Mouse (Mus musculus): ENCODE results near the gene Umps. TPM values are rescaled to one million over a fixed set of nuclear protein-coding genes. Genes with fewer than 3 reads are reported as not detected.

Gene Umps
- total and polyA plus RNA-seq, 3 experiments, result 115 to 173 (median 161) TPM

- no peak for TF ChIP-seq PAX5 (IDR thresholded peaks at IDR 0.05; ENCODE audit: low read length)
- TF ChIP-seq MXI1 (IDR thresholded peaks at IDR 0.05; ENCODE audit: low read depth, low read length), result no peak
- no peak overlapping the region for H3K9ac ChIP-seq (ENCODE audit: insufficient read depth, low read depth)
- H3K4me2 ChIP-seq (ENCODE audit: insufficient read depth, low read depth, poor library complexity, severe bottlenecking), result no peak overlapping the region
- no peaks in the 10 kb centered on the region for H3K9me3 ChIP-seq (replicated peaks; ENCODE audit: low read length)
- dilution Hi-C loops (cut with MboI; ENCODE audit: extremely low pct_ligation_motif_present, extremely low pct_unique_long_range_greater_than_20kb, low sequenced_read_pairs), result no loop called here
- in situ Hi-C loops (cut with MboI; ENCODE audit: low pct_ligation_motif_present, low pct_unique_long_range_greater_than_20kb, low sequenced_read_pairs), result no loop called here
- no peak overlapping the region for H3K27ac ChIP-seq (ENCODE audit: insufficient read depth, low read depth)
- H3K36me3 ChIP-seq (replicated peaks in 1 of 2; ENCODE audit: control insufficient read depth in 1 of 2, insufficient read depth in 1 of 2, low read length in 1 of 2), result peaks cover 0 to 3% of the 10 kb centered on the region in 2 experiments
- DNase-seq (ENCODE audit: extremely low read depth), result no peak
- H3K4me3 ChIP-seq (replicated peaks in 1 of 3; ENCODE audit: low read depth in 2 of 3, low read length in 2 of 3, poor library complexity in 1 of 3), result no peak overlapping the region
- H3K27me3 ChIP-seq (replicated peaks), result peaks cover 2% of the 10 kb centered on the region
- H3K4me1 ChIP-seq (ENCODE audit: control insufficient read depth in 1 of 2, insufficient read depth in 2 of 2), result peaks cover 4 to 26% of the 10 kb centered on the region in 2 experiments
- no peaks in the 10 kb centered on the region for H3K79me2 ChIP-seq (replicated peaks; ENCODE audit: control insufficient read depth, extremely low read depth, insufficient read depth, poor library complexity, severe bottlenecking)
Measured at GRCm38 (mm10) chr16:33946021-33946420, 20.8 kb downstream of the Umps start.

GRCm38 (mm10) chr16:33944772-33945171 lies 22.1 kb downstream of the Umps start:
- Histone ChIP-seq H3K9me3 (replicated peaks; ENCODE audit: low read length) (no peaks in the 10 kb centered on the region), H3K9ac (ENCODE audit: insufficient read depth, low read depth) (no peak overlapping the region), H3K79me2 (replicated peaks; ENCODE audit: control insufficient read depth, extremely low read depth, insufficient read depth, poor library complexity, severe bottlenecking) (no peaks in the 10 kb centered on the region), H3K36me3 (replicated peaks in 1 of 2; ENCODE audit: control insufficient read depth in 1 of 2, insufficient read depth in 1 of 2, low read length in 1 of 2) (no peaks in the 10 kb centered on the region), H3K4me3 (replicated peaks in 1 of 3; ENCODE audit: low read depth in 2 of 3, low read length in 2 of 3, poor library complexity in 1 of 3) (no peak overlapping the region), H3K27me3 (replicated peaks) (peaks cover 2% of the 10 kb centered on the region), H3K4me1 (ENCODE audit: control insufficient read depth in 1 of 2, insufficient read depth in 2 of 2) (peaks cover 4 to 26% of the 10 kb centered on the region in 2 experiments), H3K27ac (ENCODE audit: insufficient read depth, low read depth) (no peak overlapping the region), H3K4me2 (ENCODE audit: insufficient read depth, low read depth, poor library complexity, severe bottlenecking) (no peak overlapping the region)
- DNase-seq (ENCODE audit: extremely low read depth), result no peak
- TF ChIP-seq ELF1 (IDR thresholded peaks at IDR 0.05; ENCODE audit: low read depth, low read length) (no peak), SIN3A (IDR thresholded peaks at IDR 0.05; ENCODE audit: low read length) (no peak)
- dilution Hi-C loops (cut with MboI; ENCODE audit: extremely low pct_ligation_motif_present, extremely low pct_unique_long_range_greater_than_20kb, low sequenced_read_pairs), result no loop called here
- in situ Hi-C loops (cut with MboI; ENCODE audit: low pct_ligation_motif_present, low pct_unique_long_range_greater_than_20kb, low sequenced_read_pairs), result no loop called here

- no peaks in the 10 kb centered on the region for H3K36me3 ChIP-seq (replicated peaks in 1 of 2; ENCODE audit: control insufficient read depth in 1 of 2, insufficient read depth in 1 of 2, low read length in 1 of 2)
- H3K9me3 ChIP-seq (replicated peaks; ENCODE audit: low read length), result no peaks in the 10 kb centered on the region
- dilution Hi-C loops (cut with MboI; ENCODE audit: extremely low pct_ligation_motif_present, extremely low pct_unique_long_range_greater_than_20kb, low sequenced_read_pairs), result no loop called here
- H3K27ac ChIP-seq (ENCODE audit: insufficient read depth, low read depth), result no peak overlapping the region
- DNase-seq (ENCODE audit: extremely low read depth), result no peak
- peaks cover 4 to 23% of the 10 kb centered on the region in 2 experiments for H3K4me1 ChIP-seq (ENCODE audit: control insufficient read depth in 1 of 2, insufficient read depth in 2 of 2)
- H3K4me2 ChIP-seq (ENCODE audit: insufficient read depth, low read depth, poor library complexity, severe bottlenecking), result no peak overlapping the region
- no peak overlapping the region for H3K4me3 ChIP-seq (replicated peaks in 1 of 3; ENCODE audit: low read depth in 2 of 3, low read length in 2 of 3, poor library complexity in 1 of 3)
- peaks cover 2% of the 10 kb centered on the region for H3K27me3 ChIP-seq (replicated peaks)
- no peak overlapping the region for H3K9ac ChIP-seq (ENCODE audit: insufficient read depth, low read depth)
- TF ChIP-seq E2F4 (IDR thresholded peaks at IDR 0.05; ENCODE audit: insufficient replicate concordance, low read depth, low read length) (no peak), JUND (conservative IDR thresholded peaks at IDR 0.05; ENCODE audit: low read depth, low read length) (no peak), RAD21 (IDR thresholded peaks at IDR 0.05; ENCODE audit: low read depth, low read length) (no peak), ZC3H11A (IDR thresholded peaks at IDR 0.05; ENCODE audit: low read depth, low read length) (no peak), ZNF384 (IDR thresholded peaks at IDR 0.05; ENCODE audit: low read depth, low read length) (no peak), CHD2 (IDR thresholded peaks at IDR 0.05; ENCODE audit: low read length) (no peak)
- in situ Hi-C loops (cut with MboI; ENCODE audit: low pct_ligation_motif_present, low pct_unique_long_range_greater_than_20kb, low sequenced_read_pairs), result no loop called here
- no peaks in the 10 kb centered on the region for H3K79me2 ChIP-seq (replicated peaks; ENCODE audit: control insufficient read depth, extremely low read depth, insufficient read depth, poor library complexity, severe bottlenecking)
Measured at GRCm38 (mm10) chr16:33944126-33944525, 22.7 kb downstream of the Umps start.
